Mouse (Mus musculus) cerebellum, adult 2 months (tissue): Measurements from ENCODE around the gene Il1r1.

Experiments
- CTCF ChIP-seq: fragments of 200-500 bp; IDR thresholded peaks from 2 replicates; pipeline ENCODE4 v1.5.1; 2011; ENCODE audit warnings: low read depth, mild to moderate bottlenecking, control low read depth, low read length, moderate library complexity, borderline replicate concordance; ENCODE audit not compliant: insufficient read depth
- POLR2A ChIP-seq: fragments of 200-500 bp; IDR thresholded peaks from 2 replicates; pipeline ENCODE4 v1.6.1; 2011; ENCODE audit warnings: low read length, control low read depth, borderline replicate concordance; ENCODE audit not compliant: insufficient read depth

DNA sequence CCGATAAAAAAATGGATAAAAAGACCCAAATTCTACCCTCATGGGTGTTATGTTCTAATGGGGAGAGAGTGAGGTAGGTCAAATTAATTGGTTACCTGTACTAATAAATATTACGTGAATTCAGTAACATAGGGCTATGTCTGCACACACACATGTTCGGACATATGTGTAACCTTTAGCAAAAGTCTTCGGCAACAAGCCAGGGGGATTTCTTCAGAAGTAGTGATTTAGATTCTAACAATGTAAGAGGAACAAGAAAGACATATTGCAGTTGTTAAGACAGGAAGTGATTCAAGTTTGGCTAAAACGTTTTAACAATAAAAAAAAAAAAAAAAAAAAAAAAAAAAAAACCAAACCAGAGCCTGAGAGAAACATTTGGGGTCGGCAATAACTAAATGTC is 27.6 kb downstream of the Il1r1 start:
- TF ChIP-seq CTCF = no peak
- TF ChIP-seq POLR2A = no peak
